Mouse (Mus musculus) monocyte, adult 5-6 weeks (primary cell): ENCODE measurements at regions not wholly inside any gene's neighbourhood (a gene's known extent, or its start where the extent isn't known, plus 50 kb on each side); places are given as distances from the start of the nearest gene placed in this dataset.
"Not testable (repeated sequence)": the region's sequence is repeated elsewhere in the genome, so short reads cannot be mapped to it uniquely, and the experiment has no call there.

Experiments
- ATAC-seq: fragments of 153-309, 156-312 bp; replicated peaks from 2 replicates; pipeline ENCODE4 v1.8.0; 2017; ENCODE audit warnings: mild to moderate bottlenecking; ENCODE audit not compliant: low TSS enrichment, insufficient number of reproducible peaks, severe bottlenecking, poor library complexity, low FRiP score

- ATAC-seq: no peak; the same call in 1 of the 2 replicates
Observed at GRCm38 (mm10) chr6:6496789-6497188, 81.7 kb downstream of the Sem1 start.

- ATAC-seq: no peak
Observed at GRCm38 (mm10) chr6:6496336-6496735, 82.1 kb downstream of the Sem1 start.

- ATAC-seq: no peak
Observed at GRCm38 (mm10) chr6:6488191-6488590, 90.3 kb downstream of the Sem1 start.

- not testable (repeated sequence) for ATAC-seq
Observed at GRCm38 (mm10) chr6:6481596-6481995, 96.9 kb downstream of the Sem1 start.

- no peak for ATAC-seq
Observed at GRCm38 (mm10) chr6:6470397-6470796, 108.1 kb downstream of the Sem1 start.

GRCm38 (mm10) chr6:6467526-6467925 lies 110.9 kb downstream of the Sem1 start:
- no peak for ATAC-seq

- no peak for ATAC-seq
Observed at GRCm38 (mm10) chr6:6466231-6466630, 112.2 kb downstream of the Sem1 start.

- ATAC-seq: no peak
Observed at GRCm38 (mm10) chr6:6463807-6464470, 114.5 kb downstream of the Sem1 start.

- ATAC-seq: no peak
Observed at GRCm38 (mm10) chr6:6459918-6460239, 118.6 kb downstream of the Sem1 start.

- no peak for ATAC-seq
Observed at GRCm38 (mm10) chr6:6459006-6459917, 119.2 kb downstream of the Sem1 start.

- no peak for ATAC-seq
Observed at GRCm38 (mm10) chr6:6457726-6458125, 120.7 kb downstream of the Sem1 start.

- no peak for ATAC-seq
Observed at GRCm38 (mm10) chr6:6457001-6457400, 121.5 kb downstream of the Sem1 start.

- ATAC-seq: no peak
Observed at GRCm38 (mm10) chr6:6455566-6455965, 122.9 kb downstream of the Sem1 start.

GRCm38 (mm10) chr6:6454396-6454795 lies 124.1 kb downstream of the Sem1 start:
- no peak for ATAC-seq

GRCm38 (mm10) chr6:6434855-6435254 lies 143.6 kb downstream of the Sem1 start:
- no peak for ATAC-seq

- no peak for ATAC-seq
Observed at GRCm38 (mm10) chr6:6434261-6434802, 144.1 kb downstream of the Sem1 start.

GRCm38 (mm10) chr6:6433179-6433578 lies 145.3 kb downstream of the Sem1 start:
- no peak for ATAC-seq

GRCm38 (mm10) chr6:6414654-6415610 lies 163.5 kb downstream of the Sem1 start:
- no peak for ATAC-seq

GRCm38 (mm10) chr6:6397997-6398396 lies 180.5 kb downstream of the Sem1 start:
- no peak for ATAC-seq
